Mouse (Mus musculus): ENCODE data around the gene Mgst2. TPM values are rescaled to one million over a fixed set of nuclear protein-coding genes. Genes with fewer than 3 reads are reported as not detected.

The Mgst2 gene
- not detected for total RNA-seq (2021)

GRCm38 (mm10) chr3:51660060-51660459, at the start of gene Mgst2:
Mgst2 (plus strand) TSS chr3:51660360.
- intact Hi-C loops (cut with DNase I) = no loop called here
- no peak for DNase-seq (ENCODE audit: low spot score in 2 of 2)

DNA sequence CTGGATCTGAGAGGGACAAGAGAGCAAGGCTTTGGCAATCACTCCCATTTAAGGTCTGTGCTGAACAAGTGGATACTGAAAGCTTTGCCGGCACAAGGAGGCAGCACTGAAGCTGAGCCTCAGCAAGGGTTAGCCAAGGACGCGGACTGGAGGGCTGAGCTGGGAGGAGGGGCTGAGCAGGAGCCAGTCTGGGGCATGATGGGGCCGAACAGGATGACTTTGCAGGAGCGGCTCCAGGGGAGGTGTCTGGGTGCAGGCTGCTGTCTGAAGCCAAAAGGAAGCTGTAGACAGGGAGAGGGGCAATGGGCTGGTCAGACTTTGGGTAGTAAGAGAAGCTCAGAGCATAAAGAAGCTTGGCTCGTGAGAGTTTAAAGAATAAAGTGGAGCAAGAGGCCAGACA, 48.2 kb upstream of the Mgst2 start:
- intact Hi-C loops (cut with DNase I) = no loop called here
- peak in 1 of 2 experiments; percentile 24 for DNase-seq (ENCODE audit: low spot score in 2 of 2)

GRCm38 (mm10) chr3:51612398-51613356, 47.5 kb upstream of the Mgst2 start:
- no peak for DNase-seq (ENCODE audit: low spot score in 2 of 2)
- intact Hi-C loops (cut with DNase I) = no loop called here

GRCm38 (mm10) chr3:51614278-51614677, 45.9 kb upstream of the Mgst2 start:
- intact Hi-C loops (cut with DNase I) = no loop called here
- DNase-seq (ENCODE audit: low spot score in 2 of 2) = no peak

DNA sequence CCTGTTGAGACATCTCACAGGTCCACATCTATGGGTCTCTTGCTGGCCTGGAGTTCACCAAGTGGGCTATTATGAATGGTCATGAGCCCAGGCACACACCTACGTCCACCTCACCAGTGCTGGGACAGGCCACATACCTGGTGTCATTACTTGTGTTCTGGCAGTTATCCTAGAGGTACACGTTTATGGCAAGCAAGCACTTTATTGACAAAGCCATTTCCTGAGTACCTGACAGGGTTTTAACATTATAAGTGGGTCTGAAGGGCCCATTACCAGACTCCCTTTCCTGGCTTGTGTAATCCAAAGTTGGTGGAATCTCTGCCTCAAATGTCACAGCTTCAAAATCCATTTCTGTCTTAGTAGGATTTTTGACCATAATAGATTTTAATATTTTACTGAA, 36.2 kb upstream of the Mgst2 start:
- intact Hi-C loops (cut with DNase I) = no loop called here
- no peak for DNase-seq (ENCODE audit: low spot score in 2 of 2)

- DNase-seq (ENCODE audit: low spot score in 2 of 2) = no peak
- intact Hi-C loops (cut with DNase I) = no loop called here
Measured at GRCm38 (mm10) chr3:51627741-51628140, 32.4 kb upstream of the Mgst2 start.

DNA sequence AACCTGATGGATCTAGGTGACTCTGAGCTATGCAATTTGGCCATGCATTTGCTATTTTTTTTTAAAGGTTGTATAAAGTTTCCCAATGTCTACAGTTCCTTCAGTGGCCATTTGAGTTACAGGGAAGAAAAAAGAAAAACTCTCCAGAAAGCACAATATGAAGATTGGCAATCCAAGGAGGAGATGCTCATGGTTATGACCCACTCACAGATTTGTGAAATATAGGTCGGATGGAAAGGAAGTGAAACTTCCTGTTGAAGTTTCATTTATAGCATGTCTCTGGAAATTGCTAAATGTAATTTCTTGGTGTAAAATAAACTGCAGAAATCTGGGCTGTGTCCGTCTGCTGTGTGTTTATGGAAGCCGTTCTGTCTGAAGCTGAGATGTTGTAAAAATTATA, 31.2 kb upstream of the Mgst2 start:
- DNase-seq (ENCODE audit: low spot score in 2 of 2) = no peak
- intact Hi-C loops (cut with DNase I) = no loop called here

- intact Hi-C loops (cut with DNase I) = no loop called here
- no peak for DNase-seq (ENCODE audit: low spot score in 2 of 2)
Measured at GRCm38 (mm10) chr3:51630746-51631145, 29.4 kb upstream of the Mgst2 start.

- intact Hi-C loops (cut with DNase I) = no loop called here
Measured at GRCm38 (mm10) chr3:51631971-51632370, 28.2 kb upstream of the Mgst2 start.

GRCm38 (mm10) chr3:51634451-51634850, 25.7 kb upstream of the Mgst2 start:
- DNase-seq (ENCODE audit: low spot score in 2 of 2) = peak; percentile 21 to 51
- intact Hi-C loops (cut with DNase I) = no loop called here

More at GRCm38 (mm10) chr3:51631971-51632370, 28.2 kb upstream of the Mgst2 start:
- DNase-seq (ENCODE audit: low spot score in 2 of 2) = no peak

DNA sequence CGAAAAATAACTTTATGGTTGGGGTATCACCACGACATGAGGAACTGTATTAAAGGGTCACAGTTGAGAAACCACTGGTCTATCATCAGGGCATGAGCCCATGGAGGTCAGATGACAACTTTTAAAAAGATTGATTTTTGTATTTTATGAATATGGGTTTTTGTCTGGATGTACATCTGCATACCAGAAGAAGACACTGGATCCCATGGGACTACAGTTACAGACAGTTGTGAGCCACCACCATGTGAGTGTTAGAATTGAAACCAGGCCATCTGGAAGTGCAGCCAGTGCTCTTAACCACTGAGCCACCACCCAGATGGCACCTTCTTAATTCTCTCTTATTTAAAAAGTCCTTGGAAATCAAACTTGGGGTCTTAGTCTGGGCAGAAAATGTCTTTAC, 24.2 kb upstream of the Mgst2 start:
- intact Hi-C loops (cut with DNase I) = no loop called here
- DNase-seq (ENCODE audit: low spot score in 2 of 2) = no peak

GRCm38 (mm10) chr3:51636700-51637099, 23.5 kb upstream of the Mgst2 start:
- no peak for DNase-seq (ENCODE audit: low spot score in 2 of 2)
- intact Hi-C loops (cut with DNase I) = no loop called here

DNA sequence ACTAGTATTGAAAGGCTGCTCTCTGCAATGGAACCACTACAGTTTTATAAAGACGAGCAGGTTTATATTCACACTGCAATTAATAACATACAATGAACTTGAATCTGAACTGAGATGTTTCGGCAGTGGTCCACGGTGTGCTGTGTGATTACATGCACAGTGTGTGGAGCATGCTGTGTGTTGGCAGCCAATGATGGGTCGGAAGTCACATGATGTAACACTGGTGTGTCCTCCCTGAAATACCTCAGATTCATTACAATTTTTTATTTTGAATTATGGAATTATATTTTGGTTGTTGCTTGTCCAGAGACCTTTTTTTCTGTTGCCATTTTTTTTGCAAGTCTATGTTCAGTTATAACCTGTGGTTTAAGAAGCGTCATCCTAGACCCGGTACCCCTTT, 22.8 kb upstream of the Mgst2 start:
- intact Hi-C loops (cut with DNase I) = no loop called here
- DNase-seq (ENCODE audit: low spot score in 2 of 2) = no peak

GRCm38 (mm10) chr3:51638260-51638659, 21.9 kb upstream of the Mgst2 start:
- DNase-seq (ENCODE audit: low spot score in 2 of 2) = no peak
- intact Hi-C loops (cut with DNase I) = no loop called here

GRCm38 (mm10) chr3:51645484-51645883, 14.7 kb upstream of the Mgst2 start:
- no peak for DNase-seq (ENCODE audit: low spot score in 2 of 2)
- intact Hi-C loops (cut with DNase I) = loop anchor here (5.0 kb wide), 2 partner anchors 133 to 163 kb away; partner anchors contain the start of gene Rab33b

- intact Hi-C loops (cut with DNase I) = loop anchor here (5.0 kb wide), 2 partner anchors 134 to 164 kb away; partner anchors contain the start of gene Rab33b
- no peak for DNase-seq (ENCODE audit: low spot score in 2 of 2)
Measured at GRCm38 (mm10) chr3:51646301-51646700, 13.9 kb upstream of the Mgst2 start.

GRCm38 (mm10) chr3:51647356-51647755, 12.8 kb upstream of the Mgst2 start:
- intact Hi-C loops (cut with DNase I) = loop anchor here (5.0 kb wide), 2 partner anchors 135 to 165 kb away; partner anchors contain the start of gene Rab33b
- no peak for DNase-seq (ENCODE audit: low spot score in 2 of 2)

- intact Hi-C loops (cut with DNase I) = loop anchor here (1.0 to 5.0 kb wide), 3 partner anchors 65 to 166 kb away; partner anchors contain the start of gene Rab33b
- peak; percentile 81 to 89 for DNase-seq (ENCODE audit: low spot score in 2 of 2)
Measured at GRCm38 (mm10) chr3:51648037-51648664, 12.0 kb upstream of the Mgst2 start.

DNA sequence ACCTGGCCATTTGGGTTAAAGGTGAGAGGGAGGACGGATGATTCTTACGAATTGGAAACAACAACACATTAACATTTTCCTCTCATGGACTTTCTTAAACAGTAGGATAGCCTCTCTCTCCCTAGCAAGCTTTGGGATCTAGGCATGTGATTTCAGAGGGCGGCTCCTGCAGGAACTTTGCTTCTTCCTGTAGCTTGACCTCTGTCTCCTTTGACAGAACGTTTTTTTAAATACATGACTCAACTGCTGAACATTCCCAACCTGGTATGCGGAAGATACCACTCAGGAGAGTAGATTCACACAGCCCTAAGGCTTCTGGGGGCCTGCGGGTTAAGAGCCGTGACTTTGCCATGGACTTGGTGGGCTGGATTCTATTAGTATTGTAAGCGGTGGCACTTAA, 10.7 kb upstream of the Mgst2 start:
- intact Hi-C loops (cut with DNase I) = loop anchor here (5.0 kb wide), 2 partner anchors 137 to 167 kb away; partner anchors contain the start of gene Rab33b
- DNase-seq (ENCODE audit: low spot score in 2 of 2) = no peak

DNA sequence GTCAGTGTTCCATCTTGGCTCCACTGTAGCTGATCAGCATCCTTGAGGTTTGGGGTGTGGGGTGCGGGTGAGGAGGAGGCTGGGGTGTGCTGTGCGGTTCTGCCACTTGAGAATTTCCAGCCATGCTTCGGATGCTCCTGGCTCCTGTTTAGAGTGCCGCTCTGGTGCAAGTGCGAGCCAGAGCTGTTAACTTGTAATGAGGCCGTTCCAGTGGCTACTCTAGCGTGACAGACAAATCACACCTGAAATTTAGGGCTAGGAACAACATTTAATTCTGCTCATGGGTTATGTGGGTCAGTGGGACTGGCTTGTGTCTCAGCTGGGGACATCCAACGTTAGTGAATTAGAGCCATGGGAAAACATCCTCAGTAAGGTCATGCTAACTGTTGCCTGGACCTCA, 10.2 kb upstream of the Mgst2 start:
- DNase-seq (ENCODE audit: low spot score in 2 of 2) = no peak
- intact Hi-C loops (cut with DNase I) = loop anchor here (5.0 kb wide), 2 partner anchors 138 to 168 kb away; partner anchors contain the start of gene Rab33b
